Comparison of ENCODE assay signal across 18 mouse cellular contexts in genomic region chr8:113672599-113673255, GRCm38 (mm10). TPM values are rescaled to one million over a fixed set of nuclear protein-coding genes. Genes with fewer than 3 reads are reported as not detected.
DNase-seq lines count a peak whose midpoint lies in the region; ATAC-seq and TF ChIP-seq lines count a peak whose summit lies in the region.
"Had no signal": no experiment of that assay in that cellular context is flagged by ENCODE, and none has a peak within 500 bp of the region (broad histone marks: within the 10 kb centered on the region; RNA-seq: fewer than 3 reads in every experiment).

No protein-coding gene starts in this region.

- DNase-seq in forebrain, embryonic 10.5 days (ENCODE audit: extremely low spot score, low spot score): no peak
- DNase-seq in R1 (ENCODE audit: low read depth, low spot score): peak; percentile 7
- DNase-seq in cerebellum, postnatal 10 days: peak; percentile 69 to 73
- DNase-seq in forebrain, postnatal 0 days: peak; percentile 30
- no peak for DNase-seq in liver, embryonic 11.5 days (ENCODE audit: low spot score)
- DNase-seq in ovary, postnatal 36 days (ENCODE audit: low spot score): no peak
- no peak for DNase-seq in lung, postnatal 4 days
- DNase-seq: adrenal gland, postnatal 36 days; B cell, adult 2 months; gastrocnemius, postnatal 36 days; thymus, adult 18-20 months had no signal

- H3K4me1 ChIP-seq in forebrain, embryonic 13.5 days: peaks cover 13% of the 10 kb centered on the region; the same call in 1 of the 2 replicates
- H3K4me1 ChIP-seq in forebrain, embryonic 10.5 days: peaks cover 24% of the 10 kb centered on the region
- no peaks in the 10 kb centered on the region for H3K4me1 ChIP-seq in forebrain, postnatal 0 days (ENCODE audit: insufficient read depth)
- no peaks in the 10 kb centered on the region for H3K4me1 ChIP-seq in liver, embryonic 11.5 days (replicated peaks; ENCODE audit: control insufficient read depth, insufficient read depth, low read length)
- H3K4me1 ChIP-seq: heart, embryonic 15.5 days; liver, embryonic 12.5 days had no signal

- H3K27me3 ChIP-seq in forebrain, embryonic 13.5 days: no peaks in the 10 kb centered on the region
- no peaks in the 10 kb centered on the region for H3K27me3 ChIP-seq in forebrain, embryonic 10.5 days (ENCODE audit: poor library complexity, severe bottlenecking)
- no peaks in the 10 kb centered on the region for H3K27me3 ChIP-seq in forebrain, postnatal 0 days (ENCODE audit: insufficient read depth, low read length)
- no peaks in the 10 kb centered on the region for H3K27me3 ChIP-seq in liver, embryonic 11.5 days (replicated peaks; ENCODE audit: control insufficient read depth, insufficient read depth, low read length)
- H3K27me3 ChIP-seq: heart, embryonic 15.5 days; liver, embryonic 12.5 days had no signal

- TF ChIP-seq CTCF in forebrain, postnatal 0 days (IDR thresholded peaks at IDR 0.05; ENCODE audit: low read depth): no peak

- 63% methylated on average over 11 of the region's 11 CpGs for WGBS in forebrain, embryonic 13.5 days
- WGBS in forebrain, embryonic 10.5 days: 85% methylated on average over 11 of the region's 11 CpGs
- 36% methylated on average over 11 of the region's 11 CpGs for WGBS in forebrain, postnatal 0 days
- 82% methylated on average over 11 of the region's 11 CpGs for WGBS in liver, embryonic 11.5 days

- no peaks in the 10 kb centered on the region for H3K9me3 ChIP-seq in forebrain, embryonic 13.5 days (replicated peaks)
- no peaks in the 10 kb centered on the region for H3K9me3 ChIP-seq in forebrain, embryonic 10.5 days
- no peaks in the 10 kb centered on the region for H3K9me3 ChIP-seq in forebrain, postnatal 0 days (ENCODE audit: low read length)
- H3K9me3 ChIP-seq in liver, embryonic 11.5 days (ENCODE audit: control insufficient read depth, low read length): no peaks in the 10 kb centered on the region
- H3K9me3 ChIP-seq: heart, embryonic 15.5 days; liver, embryonic 12.5 days; midbrain, embryonic 10.5 days had no signal

- no peaks in the 10 kb centered on the region for H3K36me3 ChIP-seq in forebrain, embryonic 13.5 days (ENCODE audit: poor library complexity, severe bottlenecking)
- H3K36me3 ChIP-seq in forebrain, embryonic 10.5 days (replicated peaks): no peaks in the 10 kb centered on the region
- no peaks in the 10 kb centered on the region for H3K36me3 ChIP-seq in forebrain, postnatal 0 days (ENCODE audit: insufficient read depth)
- no peaks in the 10 kb centered on the region for H3K36me3 ChIP-seq in liver, embryonic 11.5 days (ENCODE audit: control insufficient read depth, insufficient read depth, low read length)
- H3K36me3 ChIP-seq: heart, embryonic 15.5 days; liver, embryonic 12.5 days; midbrain, embryonic 10.5 days had no signal

- no peak overlapping the region for H3K4me3 ChIP-seq in forebrain, embryonic 13.5 days
- no peak overlapping the region for H3K4me3 ChIP-seq in forebrain, embryonic 10.5 days
- H3K4me3 ChIP-seq in forebrain, postnatal 0 days (ENCODE audit: low read depth, low read length): no peak overlapping the region
- no peak overlapping the region for H3K4me3 ChIP-seq in liver, embryonic 11.5 days (ENCODE audit: low read depth, low read length)
- H3K4me3 ChIP-seq: heart, embryonic 15.5 days; liver, embryonic 12.5 days; midbrain, embryonic 10.5 days had no signal

- no peak overlapping the region for H3K9ac ChIP-seq in forebrain, embryonic 13.5 days
- H3K9ac ChIP-seq in forebrain, postnatal 0 days: no peak overlapping the region
- no peak overlapping the region for H3K9ac ChIP-seq in liver, embryonic 11.5 days (ENCODE audit: low read depth, low read length)
- H3K9ac ChIP-seq: heart, embryonic 15.5 days; liver, embryonic 12.5 days had no signal

- H3K4me2 ChIP-seq in forebrain, embryonic 13.5 days: no peak overlapping the region
- H3K4me2 ChIP-seq in forebrain, postnatal 0 days (ENCODE audit: low read depth): no peak overlapping the region
- H3K4me2 ChIP-seq in liver, embryonic 11.5 days: no peak overlapping the region
- H3K4me2 ChIP-seq: heart, embryonic 15.5 days; liver, embryonic 12.5 days had no signal

- H3K27ac ChIP-seq in forebrain, embryonic 13.5 days: peak overlapping the region; percentile 59
- no peak overlapping the region for H3K27ac ChIP-seq in forebrain, embryonic 10.5 days
- H3K27ac ChIP-seq in forebrain, postnatal 0 days (ENCODE audit: low read depth, low read length): no peak overlapping the region
- H3K27ac ChIP-seq in liver, embryonic 11.5 days (ENCODE audit: low read depth, low read length): no peak overlapping the region
- H3K27ac ChIP-seq: heart, embryonic 15.5 days; liver, embryonic 12.5 days; midbrain, embryonic 10.5 days had no signal

- ATAC-seq in forebrain, embryonic 13.5 days: peak; percentile 88
- ATAC-seq in forebrain, postnatal 0 days: peak; percentile 34; the same call in 1 of the 2 replicates
- ATAC-seq in liver, embryonic 11.5 days (replicated peaks; ENCODE audit: low FRiP score): no peak
- ATAC-seq: liver, embryonic 12.5 days; lung, postnatal 0 days had no signal

RNA-seq across cellular contexts. Expression of gene Syce1l, which starts 29.7 kb away (rescaled TPM):
- not detected in 2 replicates for polyA plus RNA-seq in forebrain, embryonic 13.5 days (2015; fragmentation: Nextera tagmentation; extraction: Ambion mirVana)
- polyA plus RNA-seq in forebrain, embryonic 10.5 days (2016; fragmentation: Nextera tagmentation; extraction: Ambion mirVana): not detected in 2 replicates
- total RNA-seq in forebrain, postnatal 0 days (2014; rRNA removed): 0.77 TPM in 1 of 2 replicates, not detected in the other
- 0.26 TPM in 1 of 2 replicates, not detected in the other for polyA plus RNA-seq in forebrain, postnatal 0 days (2015; fragmentation: Nextera tagmentation; extraction: Ambion mirVana)
- not detected in 2 replicates for polyA plus RNA-seq in liver, embryonic 11.5 days (2014; fragmentation: Nextera tagmentation; extraction: Ambion mirVana)
- total RNA-seq: ES-E14; gastrocnemius, postnatal 36 days had no signal
- polyA plus RNA-seq: heart, embryonic 15.5 days; intestine, embryonic 14.5 days; liver, embryonic 12.5 days had no signal

RNA-seq across cellular contexts. Expression of gene Mon1b, which starts 37.3 kb away (rescaled TPM):
- 9.7 and 10.6 TPM in 2 replicates for polyA plus RNA-seq in forebrain, embryonic 13.5 days (2015; fragmentation: Nextera tagmentation; extraction: Ambion mirVana)
- polyA plus RNA-seq in forebrain, embryonic 10.5 days (2016; fragmentation: Nextera tagmentation; extraction: Ambion mirVana): 8.7 and 9.9 TPM in 2 replicates
- total RNA-seq in forebrain, postnatal 0 days (2014; rRNA removed): 20.1 and 23.7 TPM in 2 replicates
- polyA plus RNA-seq in forebrain, postnatal 0 days (2015; fragmentation: Nextera tagmentation; extraction: Ambion mirVana): 9.2 and 10.4 TPM in 2 replicates
- 9.6 and 10.1 TPM in 2 replicates for polyA plus RNA-seq in liver, embryonic 11.5 days (2014; fragmentation: Nextera tagmentation; extraction: Ambion mirVana)

Comparison
In these comparisons a context has a peak if more than half of its experiments do, and no peak if none do; other contexts are left out.
1. DNase-seq: peak in R1 (single experiment), cerebellum, postnatal 10 days (2 of 2) and forebrain, postnatal 0 days (single experiment); none in forebrain, embryonic 10.5 days (single experiment), liver, embryonic 11.5 days (single experiment), ovary, postnatal 36 days (single experiment) and lung, postnatal 4 days (0 of 2).